ENCODE assay signal across 17 mouse cellular contexts in genomic region chr12:105774871-105775270, GRCm38 (mm10). TPM values are rescaled to one million over a fixed set of nuclear protein-coding genes. Genes with fewer than 3 reads are reported as not detected.
DNase-seq lines count a peak whose midpoint lies in the region; ATAC-seq and TF ChIP-seq lines count a peak whose summit lies in the region.
"Had no signal": no experiment of that assay in that cellular context is flagged by ENCODE, and none has a peak within 500 bp of the region (broad histone marks: within the 10 kb centered on the region; RNA-seq: fewer than 3 reads in every experiment).

No protein-coding gene starts in this region.

- no peak overlapping the region for H3K9ac ChIP-seq in lung, embryonic 14.5 days
- H3K9ac ChIP-seq: embryonic facial prominence, embryonic 13.5 days; limb, embryonic 13.5 days; liver, embryonic 14.5 days had no signal

- DNase-seq in kidney, adult 2 months = peak; percentile 53
- DNase-seq in kidney, adult 11 months = no peak
- peak; percentile 34 for DNase-seq in lung, embryonic 14.5 days
- DNase-seq in lung, adult 2 months = no peak
- DNase-seq in 3T3-L1 (ENCODE audit: low read depth, low spot score) = peak; percentile 70
- peak; percentile 82 for DNase-seq in adipocyte (ENCODE audit: low spot score)
- DNase-seq in thymus, postnatal 10 days (ENCODE audit: low spot score in 2 of 2) = no peak
- no peak for DNase-seq in cerebellum, postnatal 25 days
- DNase-seq: cerebellum, adult 9-11 months; gastrocnemius, postnatal 36 days; thymus, postnatal 25 days had no signal

- H3K4me1 ChIP-seq in kidney, adult 2 months (ENCODE audit: control insufficient read depth, insufficient read depth, low read length) = no peaks in the 10 kb centered on the region
- no peaks in the 10 kb centered on the region for H3K4me1 ChIP-seq in lung, embryonic 14.5 days (ENCODE audit: insufficient read depth)
- no peaks in the 10 kb centered on the region for H3K4me1 ChIP-seq in lung, adult 2 months (ENCODE audit: control insufficient read depth, insufficient read depth, low read length)
- H3K4me1 ChIP-seq: embryonic facial prominence, embryonic 13.5 days; limb, embryonic 13.5 days had no signal

- H3K36me3 ChIP-seq in kidney, adult 2 months (ENCODE audit: control insufficient read depth, insufficient read depth, low read length) = no peaks in the 10 kb centered on the region
- no peaks in the 10 kb centered on the region for H3K36me3 ChIP-seq in lung, embryonic 14.5 days (ENCODE audit: insufficient read depth)
- H3K36me3 ChIP-seq: embryonic facial prominence, embryonic 13.5 days; heart, embryonic 10.5 days; limb, embryonic 13.5 days had no signal

- no peak for TF ChIP-seq POLR2A in kidney, adult 2 months (IDR thresholded peaks at IDR 0.05; ENCODE audit: low read depth, low read length)
- no peak for TF ChIP-seq POLR2A in lung, adult 2 months (IDR thresholded peaks at IDR 0.05; ENCODE audit: borderline replicate concordance, extremely low read depth, low read depth, low read length)

- no peak for ATAC-seq in lung, embryonic 14.5 days (ENCODE audit: insufficient read depth)
- ATAC-seq: forebrain, embryonic 16.5 days had no signal

- TF ChIP-seq CTCF in kidney, adult 2 months (conservative IDR thresholded peaks at IDR 0.05; ENCODE audit: insufficient read depth, insufficient read length, low read depth, low read length) = no peak
- TF ChIP-seq CTCF in lung, embryonic 14.5 days (IDR thresholded peaks at IDR 0.05; ENCODE audit: low read depth) = no peak
- no peak for TF ChIP-seq CTCF in lung, adult 2 months (IDR thresholded peaks at IDR 0.05; ENCODE audit: insufficient read depth, low read length)

- no peak overlapping the region for H3K4me2 ChIP-seq in lung, embryonic 14.5 days
- H3K4me2 ChIP-seq: embryonic facial prominence, embryonic 13.5 days; limb, embryonic 13.5 days; midbrain, embryonic 11.5 days had no signal

- WGBS in kidney, adult 2 months = 50% methylated on average over 7 of the region's 7 CpGs
- WGBS in lung, embryonic 14.5 days = 59% methylated on average over 7 of the region's 7 CpGs
- WGBS in lung, adult 2 months = 58% methylated on average over 7 of the region's 7 CpGs

- H3K27ac ChIP-seq in kidney, adult 2 months (ENCODE audit: insufficient read depth, low read depth, low read length) = no peak overlapping the region
- H3K27ac ChIP-seq in lung, embryonic 14.5 days (ENCODE audit: low read depth) = no peak overlapping the region
- H3K27ac ChIP-seq: embryonic facial prominence, embryonic 13.5 days; heart, embryonic 10.5 days; limb, embryonic 13.5 days; liver, embryonic 14.5 days had no signal

- H3K4me3 ChIP-seq in kidney, adult 2 months (ENCODE audit: insufficient read depth, low read depth, low read length) = no peak overlapping the region
- no peak overlapping the region for H3K4me3 ChIP-seq in lung, embryonic 14.5 days (ENCODE audit: low read depth, low read length)
- H3K4me3 ChIP-seq in lung, adult 2 months (replicated peaks; ENCODE audit: extremely low read depth, low read depth, low read length) = no peak overlapping the region
- H3K4me3 ChIP-seq: embryonic facial prominence, embryonic 13.5 days; heart, embryonic 10.5 days; limb, embryonic 13.5 days had no signal

- H3K27me3 ChIP-seq in kidney, adult 2 months (replicated peaks; ENCODE audit: control insufficient read depth, insufficient read depth, low read length) = no peaks in the 10 kb centered on the region
- H3K27me3 ChIP-seq in lung, embryonic 14.5 days (ENCODE audit: insufficient read depth, low read length) = no peaks in the 10 kb centered on the region
- H3K27me3 ChIP-seq: embryonic facial prominence, embryonic 13.5 days; limb, embryonic 13.5 days had no signal

- H3K9me3 ChIP-seq in lung, embryonic 14.5 days (ENCODE audit: low read depth, low read length) = no peaks in the 10 kb centered on the region
- H3K9me3 ChIP-seq: embryonic facial prominence, embryonic 13.5 days; heart, embryonic 10.5 days had no signal

RNA-seq across cellular contexts. Expression of gene Papola, which starts 9.6 kb away (rescaled TPM):
- 51.4 and 57.7 TPM in 2 replicates for polyA plus RNA-seq in kidney, adult 2 months (2012; rRNA removed)
- 181 and 185 TPM in 2 replicates for polyA plus RNA-seq in lung, embryonic 14.5 days (2014; fragmentation: Nextera tagmentation; extraction: Ambion mirVana)
- 40.4 and 51.8 TPM in 2 replicates for polyA plus RNA-seq in lung, adult 2 months (2012; rRNA removed)

Comparison
In these comparisons a context has a peak if more than half of its experiments do, and no peak if none do; other contexts are left out.
1. DNase-seq: peak in kidney, adult 2 months (single experiment), lung, embryonic 14.5 days (single experiment), 3T3-L1 (single experiment) and adipocyte (single experiment); none in kidney, adult 11 months (single experiment), lung, adult 2 months (single experiment), thymus, postnatal 10 days (0 of 2) and cerebellum, postnatal 25 days (0 of 2).